20 mouse cellular contexts compared by ENCODE assay signal in genomic region chr2:167496437-167496836, GRCm38 (mm10). TPM values are rescaled to one million over a fixed set of nuclear protein-coding genes. Genes with fewer than 3 reads are reported as not detected.
DNase-seq lines count a peak whose midpoint lies in the region; ATAC-seq and TF ChIP-seq lines count a peak whose summit lies in the region.
"Had no signal": no experiment of that assay in that cellular context is flagged by ENCODE, and none has a peak within 500 bp of the region (broad histone marks: within the 10 kb centered on the region; RNA-seq: fewer than 3 reads in every experiment).

No protein-coding gene starts in this region.

- WGBS in liver, adult 2 months, result 74% methylated on average over 7 of the region's 7 CpGs
- 74% methylated on average over 7 of the region's 7 CpGs for WGBS in liver, embryonic 11.5 days
- WGBS in macrophage (ENCODE audit: missing documents), result 48% methylated on average over 6 of the region's 7 CpGs
- 87% methylated on average over 7 of the region's 7 CpGs for WGBS in forebrain, embryonic 11.5 days
- WGBS in midbrain, embryonic 13.5 days, result 90% methylated on average over 7 of the region's 7 CpGs

- no peak for ATAC-seq in liver, embryonic 11.5 days (replicated peaks; ENCODE audit: low FRiP score)
- peak; percentile 24 for ATAC-seq in CD4-positive, CD25-positive, alpha-beta regulatory T cell, adult 4 months
- ATAC-seq in activated CD4-positive, CD25-positive, alpha-beta regulatory T cell, adult 4 months, result peak; percentile 22
- no peak for ATAC-seq in forebrain, embryonic 11.5 days (replicated peaks; ENCODE audit: low FRiP score)
- ATAC-seq in midbrain, embryonic 13.5 days, result no peak

- no peak overlapping the region for H3K9ac ChIP-seq in liver, adult 2 months (ENCODE audit: low read depth, low read length)
- no peak overlapping the region for H3K9ac ChIP-seq in liver, embryonic 11.5 days (ENCODE audit: low read depth, low read length)
- no peak overlapping the region for H3K9ac ChIP-seq in forebrain, embryonic 11.5 days (ENCODE audit: low read length)
- no peak overlapping the region for H3K9ac ChIP-seq in midbrain, embryonic 13.5 days (replicated peaks)
- H3K9ac ChIP-seq: limb, embryonic 13.5 days; liver, embryonic 15.5 days; midbrain, embryonic 12.5 days had no signal

- no peak for TF ChIP-seq POLR2A in liver, adult 2 months (IDR thresholded peaks at IDR 0.05; ENCODE audit: extremely low read depth, insufficient read depth, low read length)

- peaks cover 11% of the 10 kb centered on the region; the same call in 1 of the 2 replicates for H3K79me2 ChIP-seq in liver, adult 2 months (ENCODE audit: control insufficient read depth, insufficient read depth, low read length)
- H3K79me2 ChIP-seq in macrophage (ENCODE audit: inconsistent target), result peaks cover 13% of the 10 kb centered on the region

- H3K9me3 ChIP-seq in liver, embryonic 11.5 days (ENCODE audit: control insufficient read depth, low read length), result no peaks in the 10 kb centered on the region
- no peaks in the 10 kb centered on the region for H3K9me3 ChIP-seq in forebrain, embryonic 11.5 days (ENCODE audit: control insufficient read depth, low read length)
- H3K9me3 ChIP-seq in midbrain, embryonic 13.5 days, result no peaks in the 10 kb centered on the region
- H3K9me3 ChIP-seq: forebrain, embryonic 10.5 days; limb, embryonic 13.5 days; liver, embryonic 15.5 days; midbrain, embryonic 12.5 days had no signal

- H3K4me3 ChIP-seq in liver, adult 2 months (ENCODE audit: insufficient read depth, low read depth, low read length), result no peak overlapping the region
- H3K4me3 ChIP-seq in liver, embryonic 11.5 days (ENCODE audit: low read depth, low read length), result no peak overlapping the region
- H3K4me3 ChIP-seq in macrophage (ENCODE audit: inconsistent target), result no peak overlapping the region
- no peak overlapping the region for H3K4me3 ChIP-seq in forebrain, embryonic 11.5 days (ENCODE audit: low read depth, low read length)
- H3K4me3 ChIP-seq in midbrain, embryonic 13.5 days (replicated peaks), result no peak overlapping the region
- H3K4me3 ChIP-seq: forebrain, embryonic 10.5 days; limb, embryonic 13.5 days; liver, embryonic 15.5 days; midbrain, embryonic 12.5 days; myocyte had no signal

- TF ChIP-seq CTCF in liver, adult 2 months (IDR thresholded peaks at IDR 0.05; ENCODE audit: low read depth, low read length), result no peak

- peak; percentile 37 for DNase-seq in liver, adult 2 months (ENCODE audit: extremely low read depth, low read depth, low spot score)
- no peak for DNase-seq in liver, embryonic 11.5 days (ENCODE audit: low spot score)
- DNase-seq in forebrain, embryonic 11.5 days (ENCODE audit: low spot score), result no peak
- DNase-seq in cerebellum, postnatal 4 days (ENCODE audit: low spot score in 2 of 2), result no peak
- DNase-seq: cerebellum, adult 11 months; cerebellum, postnatal 14 days; gastrocnemius, postnatal 14 days; kidney, adult 8-10 months; kidney, postnatal 25 days; layer of hippocampus, adult 9-11 months; thymus, adult 18-20 months had no signal

- no peak overlapping the region for H3K27ac ChIP-seq in liver, adult 2 months (replicated peaks; ENCODE audit: insufficient read depth, low read depth, low read length)
- no peak overlapping the region for H3K27ac ChIP-seq in liver, embryonic 11.5 days (ENCODE audit: low read depth, low read length)
- H3K27ac ChIP-seq in macrophage, result peak overlapping the region; percentile 34
- no peak overlapping the region for H3K27ac ChIP-seq in forebrain, embryonic 11.5 days (ENCODE audit: low read depth, low read length)
- no peak overlapping the region for H3K27ac ChIP-seq in midbrain, embryonic 13.5 days
- H3K27ac ChIP-seq: forebrain, embryonic 10.5 days; limb, embryonic 13.5 days; liver, embryonic 15.5 days; midbrain, embryonic 12.5 days had no signal

- no peaks in the 10 kb centered on the region for H3K27me3 ChIP-seq in liver, adult 2 months (ENCODE audit: control insufficient read depth, insufficient read depth, low read length)
- no peaks in the 10 kb centered on the region for H3K27me3 ChIP-seq in liver, embryonic 11.5 days (replicated peaks; ENCODE audit: control insufficient read depth, insufficient read depth, low read length)
- no peaks in the 10 kb centered on the region for H3K27me3 ChIP-seq in forebrain, embryonic 11.5 days (ENCODE audit: control insufficient read depth, insufficient read depth, low read length)
- H3K27me3 ChIP-seq in midbrain, embryonic 13.5 days, result no peaks in the 10 kb centered on the region
- H3K27me3 ChIP-seq: limb, embryonic 13.5 days; liver, embryonic 15.5 days; midbrain, embryonic 12.5 days had no signal

- peaks cover 6% of the 10 kb centered on the region for H3K4me1 ChIP-seq in liver, adult 2 months (ENCODE audit: control insufficient read depth, insufficient read depth, low read length)
- H3K4me1 ChIP-seq in liver, embryonic 11.5 days (replicated peaks; ENCODE audit: control insufficient read depth, insufficient read depth, low read length), result peaks cover 8% of the 10 kb centered on the region
- H3K4me1 ChIP-seq in forebrain, embryonic 11.5 days (replicated peaks; ENCODE audit: control insufficient read depth, insufficient read depth, low read length), result peaks cover 4% of the 10 kb centered on the region; the same call in 1 of the 2 replicates
- H3K4me1 ChIP-seq in midbrain, embryonic 13.5 days (replicated peaks), result peaks cover 15% of the 10 kb centered on the region

- no peak overlapping the region for H3K4me2 ChIP-seq in liver, embryonic 11.5 days
- H3K4me2 ChIP-seq in forebrain, embryonic 11.5 days (ENCODE audit: low read depth, low read length, severe bottlenecking), result no peak overlapping the region
- H3K4me2 ChIP-seq in midbrain, embryonic 13.5 days (replicated peaks), result no peak overlapping the region
- H3K4me2 ChIP-seq: limb, embryonic 13.5 days; liver, embryonic 15.5 days; midbrain, embryonic 12.5 days had no signal

- no peaks in the 10 kb centered on the region for H3K36me3 ChIP-seq in liver, adult 2 months (ENCODE audit: control insufficient read depth, insufficient read depth, low read length)
- H3K36me3 ChIP-seq in liver, embryonic 11.5 days (ENCODE audit: control insufficient read depth, insufficient read depth, low read length), result no peaks in the 10 kb centered on the region
- no peaks in the 10 kb centered on the region for H3K36me3 ChIP-seq in macrophage (ENCODE audit: inconsistent target)
- no peaks in the 10 kb centered on the region for H3K36me3 ChIP-seq in forebrain, embryonic 11.5 days (ENCODE audit: control insufficient read depth, insufficient read depth, low read length)
- H3K36me3 ChIP-seq in midbrain, embryonic 13.5 days, result no peaks in the 10 kb centered on the region
- H3K36me3 ChIP-seq: liver, embryonic 15.5 days had no signal

RNA-seq across cellular contexts. Expression of gene Spata2, which starts 3.8 kb away (rescaled TPM):
- total RNA-seq in liver, adult 2 months (2014; rRNA removed), result 2.5 and 3.1 TPM in 2 replicates
- 9.6 and 10.7 TPM in 2 replicates for polyA plus RNA-seq in liver, adult 2 months (2012; rRNA removed)
- 16.2 and 17.5 TPM in 2 replicates for polyA plus RNA-seq in liver, embryonic 11.5 days (2014; fragmentation: Nextera tagmentation; extraction: Ambion mirVana)
- 10 to 100 TPM; 10.5 to 20.9 TPM for polyA plus RNA-seq in CD4-positive, CD25-positive, alpha-beta regulatory T cell, adult 4 months (2017; shearing (Covaris generic))
- 10 to 100 TPM in 1 of 2 experiments, 1 to 10 TPM in 1; 7.4 to 11.7 TPM for polyA plus RNA-seq in activated CD4-positive, CD25-positive, alpha-beta regulatory T cell, adult 4 months (2017; shearing (Covaris generic))
- 10 to 100 TPM; 20.5 to 63.0 (median 40.8) TPM for total RNA-seq in macrophage (2018; cell fraction: chromatin; rRNA removed)
- 10 to 100 TPM; 21.0 to 37.7 (median 25.0) TPM for total RNA-seq in macrophage (2018; cell fraction: cytosol; rRNA removed)
- total RNA-seq in macrophage (2018; cell fraction: nucleus; rRNA removed), result 10 to 100 TPM; 23.1 to 53.1 (median 37.8) TPM
- 11.7 to 18.0 TPM (median 14.0 TPM) in 3 replicates for polyA plus RNA-seq in macrophage (2018)
- 23.0 and 24.1 TPM in 2 replicates for polyA plus RNA-seq in forebrain, embryonic 11.5 days (2014; fragmentation: Nextera tagmentation; extraction: Ambion mirVana)
- 25.1 and 30.2 TPM in 2 replicates for polyA plus RNA-seq in midbrain, embryonic 13.5 days (2015; fragmentation: Nextera tagmentation; extraction: Ambion mirVana)

RNA-seq across cellular contexts. Expression of gene Rnf114, which starts 4.0 kb away (rescaled TPM):
- 44.3 and 55.0 TPM in 2 replicates for total RNA-seq in liver, adult 2 months (2014; rRNA removed)
- 71.0 and 71.9 TPM in 2 replicates for polyA plus RNA-seq in liver, adult 2 months (2012; rRNA removed)
- 55.9 and 57.7 TPM in 2 replicates for polyA plus RNA-seq in liver, embryonic 11.5 days (2014; fragmentation: Nextera tagmentation; extraction: Ambion mirVana)
- polyA plus RNA-seq in CD4-positive, CD25-positive, alpha-beta regulatory T cell, adult 4 months (2017; shearing (Covaris generic)), result 100 to 1,000 TPM; 187 to 302 TPM
- 100 to 1,000 TPM; 168 to 181 TPM for polyA plus RNA-seq in activated CD4-positive, CD25-positive, alpha-beta regulatory T cell, adult 4 months (2017; shearing (Covaris generic))
- total RNA-seq in macrophage (2018; cell fraction: chromatin; rRNA removed), result 100 to 1,000 TPM in 13 of 26 experiments, 10 to 100 TPM in 13; 38.5 to 171 (median 104) TPM
- 100 to 1,000 TPM in 17 of 26 experiments, 10 to 100 TPM in 9; 85.1 to 241 (median 172) TPM for total RNA-seq in macrophage (2018; cell fraction: cytosol; rRNA removed)
- total RNA-seq in macrophage (2018; cell fraction: nucleus; rRNA removed), result 100 to 1,000 TPM in 16 of 26 experiments, 10 to 100 TPM in 10; 55.5 to 206 (median 162) TPM
- polyA plus RNA-seq in macrophage (2018), result 48.9 to 118 TPM (median 85.7 TPM) in 3 replicates
- polyA plus RNA-seq in forebrain, embryonic 11.5 days (2014; fragmentation: Nextera tagmentation; extraction: Ambion mirVana), result 133 and 145 TPM in 2 replicates
- 154 and 165 TPM in 2 replicates for polyA plus RNA-seq in midbrain, embryonic 13.5 days (2015; fragmentation: Nextera tagmentation; extraction: Ambion mirVana)

RNA-seq across cellular contexts. Expression of gene Snai1, which starts 41.6 kb away (rescaled TPM):
- 0.13 and 0.18 TPM in 2 replicates for total RNA-seq in liver, adult 2 months (2014; rRNA removed)
- 2.2 and 2.7 TPM in 2 replicates for polyA plus RNA-seq in liver, adult 2 months (2012; rRNA removed)
- polyA plus RNA-seq in liver, embryonic 11.5 days (2014; fragmentation: Nextera tagmentation; extraction: Ambion mirVana), result 14.3 and 15.2 TPM in 2 replicates
- under 1 TPM in 1 of 2 experiments, not detected in 1; 0.27 TPM for polyA plus RNA-seq in CD4-positive, CD25-positive, alpha-beta regulatory T cell, adult 4 months (2017; shearing (Covaris generic))
- polyA plus RNA-seq in activated CD4-positive, CD25-positive, alpha-beta regulatory T cell, adult 4 months (2017; shearing (Covaris generic)), result not detected
- total RNA-seq in macrophage (2018; cell fraction: chromatin; rRNA removed), result 1 to 10 TPM in 1 of 26 experiments, not detected in 25; 1.8 TPM
- under 1 TPM in 5 of 26 experiments, not detected in 21; 0.07 to 0.10 (median 0.09) TPM for total RNA-seq in macrophage (2018; cell fraction: cytosol; rRNA removed)
- 1 to 10 TPM in 1 of 26 experiments, under 1 TPM in 2, not detected in 23; 0.41 to 2.0 (median 0.92) TPM for total RNA-seq in macrophage (2018; cell fraction: nucleus; rRNA removed)
- polyA plus RNA-seq in macrophage (2018), result not detected in 3 replicates
- polyA plus RNA-seq in forebrain, embryonic 11.5 days (2014; fragmentation: Nextera tagmentation; extraction: Ambion mirVana), result 25.1 and 27.8 TPM in 2 replicates
- 5.4 and 5.8 TPM in 2 replicates for polyA plus RNA-seq in midbrain, embryonic 13.5 days (2015; fragmentation: Nextera tagmentation; extraction: Ambion mirVana)

Comparison
In these comparisons a context has a peak if more than half of its experiments do, and no peak if none do; other contexts are left out.
1. ATAC-seq: peak in CD4-positive, CD25-positive, alpha-beta regulatory T cell, adult 4 months (single experiment) and activated CD4-positive, CD25-positive, alpha-beta regulatory T cell, adult 4 months (single experiment); none in liver, embryonic 11.5 days (single experiment), forebrain, embryonic 11.5 days (single experiment) and midbrain, embryonic 13.5 days (single experiment).